Mouse (Mus musculus) embryonic facial prominence, embryonic 13.5 days (tissue): ENCODE data around the gene Inhba. TPM values are rescaled to one million over a fixed set of nuclear protein-coding genes. Genes with fewer than 3 reads are reported as not detected.
A peak's percentile ranks its signal among the peaks of the same experiment; 100 is the strongest.

Experiments
- ATAC-seq: fragments of 200-750 bp; cut with Nextera tagmentation; 2 replicates; pipeline ENCODE4 v1.8.0; 2017; ENCODE audit warnings: low read depth; ENCODE audit not compliant: insufficient number of reproducible peaks, insufficient read depth, low FRiP score, low TSS enrichment
- H3K27ac ChIP-seq: fragments of 300-500 bp; sonication (generic); 2 replicates; pipeline ENCODE4 v1.5.1; 2015; ENCODE audit warnings: moderate library complexity, mild to moderate bottlenecking, inconsistent platforms
- H3K27me3 ChIP-seq: fragments of 300-500 bp; sonication (generic); 2 replicates; pipeline ENCODE4 v1.6.1; 2015; ENCODE audit warnings: mild to moderate bottlenecking, inconsistent platforms
- H3K36me3 ChIP-seq: fragments of 300-500 bp; sonication (generic); 2 replicates; pipeline ENCODE4 v1.6.1; 2015; ENCODE audit warnings: mild to moderate bottlenecking, inconsistent platforms
- H3K4me1 ChIP-seq: fragments of 300-500 bp; sonication (generic); 2 replicates; pipeline ENCODE4 v1.6.1; 2015; ENCODE audit warnings: inconsistent platforms
- H3K4me2 ChIP-seq: fragments of 300-500 bp; sonication (generic); 2 replicates; pipeline ENCODE4 v1.6.1; 2015; ENCODE audit warnings: moderate library complexity, mild to moderate bottlenecking, inconsistent platforms
- H3K4me3 ChIP-seq: fragments of 300-500 bp; sonication (generic); 2 replicates; pipeline ENCODE4 v1.5.1; 2015; ENCODE audit warnings: mild to moderate bottlenecking, inconsistent platforms
- H3K9ac ChIP-seq: fragments of 300-500 bp; sonication (generic); 2 replicates; pipeline ENCODE4 v1.6.1; 2015; ENCODE audit warnings: mild to moderate bottlenecking, inconsistent platforms
- H3K9me3 ChIP-seq: fragments of 300-500 bp; sonication (generic); 2 replicates; pipeline ENCODE4 v1.6.1; 2016; ENCODE audit warnings: inconsistent platforms
- WGBS: fragments of 180-500 bp; shearing (Covaris S2); methylation state at CpG from one replicate; pipeline ENCODE4 v1.1.7; 2015; ENCODE audit warnings: mixed read lengths; 5-methylcytosine and 5-hydroxymethylcytosine counted together
- polyA plus RNA-seq: library from polyadenylated mRNA; unstranded; fragments of >200 nt; fragmentation: Nextera tagmentation; extraction: Ambion mirVana; gene quantifications from 2 replicates; pipeline ENCODE4 v1.2.1, GENCODE M21; 2015

Gene Inhba
- polyA plus RNA-seq, 1 experiment from 2014 or later, result 31.1 TPM

GRCm38 (mm10) chr13:16012243-16012887 lies 714 bp downstream of the Inhba start:
- WGBS, result 4% methylated on average over 19 of the region's 19 CpGs
- peaks cover 22% of the 10 kb centered on the region for H3K27me3 ChIP-seq
- peak overlapping the region; percentile 53 for H3K4me3 ChIP-seq
- ATAC-seq, result peak; percentile 75
- peak overlapping the region; percentile 78 for H3K9ac ChIP-seq
- peak overlapping the region; percentile 66 for H3K27ac ChIP-seq
- H3K4me2 ChIP-seq, result peak overlapping the region; percentile 90
- H3K36me3 ChIP-seq, result no peaks in the 10 kb centered on the region
- H3K4me1 ChIP-seq, result peaks cover 26% of the 10 kb centered on the region
- no peaks in the 10 kb centered on the region for H3K9me3 ChIP-seq

- ATAC-seq, result no peak
- WGBS, result 52% methylated on average over 3 of the region's 3 CpGs
- H3K27ac ChIP-seq, result no peak overlapping the region
- H3K27me3 ChIP-seq, result peaks cover 28% of the 10 kb centered on the region
- H3K4me1 ChIP-seq, result peaks cover 30% of the 10 kb centered on the region
- H3K4me2 ChIP-seq, result no peak overlapping the region
- no peak overlapping the region for H3K4me3 ChIP-seq
- H3K9ac ChIP-seq, result no peak overlapping the region
- no peaks in the 10 kb centered on the region for H3K9me3 ChIP-seq
- H3K36me3 ChIP-seq, result no peaks in the 10 kb centered on the region
Observed at GRCm38 (mm10) chr13:16014166-16014565, 2.5 kb downstream of the Inhba start.

GRCm38 (mm10) chr13:16016506-16016905 lies 4.9 kb downstream of the Inhba start:
- Histone ChIP-seq H3K4me1 (peaks cover 25% of the 10 kb centered on the region), H3K9ac (no peak overlapping the region), H3K36me3 (no peaks in the 10 kb centered on the region), H3K9me3 (no peaks in the 10 kb centered on the region), H3K27me3 (peaks cover 22% of the 10 kb centered on the region), H3K27ac (0 out of 2 replicates have a peak overlapping the region, but pooled peaks have one; percentile 55), H3K4me2 (peak overlapping the region; percentile 80), H3K4me3 (peak overlapping the region; percentile 57)
- ATAC-seq, result no peak
- WGBS, result 0% methylated on average over 1 of the region's 2 CpGs

GRCm38 (mm10) chr13:16017338-16017737 lies 5.7 kb downstream of the Inhba start:
- Histone ChIP-seq H3K36me3 (no peaks in the 10 kb centered on the region), H3K9ac (peak overlapping the region; percentile 79), H3K4me2 (peak overlapping the region; percentile 80), H3K27ac (peak overlapping the region; percentile 81), H3K4me1 (peaks cover 21% of the 10 kb centered on the region), H3K27me3 (peaks cover 22% of the 10 kb centered on the region), H3K9me3 (no peaks in the 10 kb centered on the region), H3K4me3 (peak overlapping the region; percentile 57)
- WGBS, result under 1% methylated on average over 20 of the region's 20 CpGs
- ATAC-seq, result no peak

DNA sequence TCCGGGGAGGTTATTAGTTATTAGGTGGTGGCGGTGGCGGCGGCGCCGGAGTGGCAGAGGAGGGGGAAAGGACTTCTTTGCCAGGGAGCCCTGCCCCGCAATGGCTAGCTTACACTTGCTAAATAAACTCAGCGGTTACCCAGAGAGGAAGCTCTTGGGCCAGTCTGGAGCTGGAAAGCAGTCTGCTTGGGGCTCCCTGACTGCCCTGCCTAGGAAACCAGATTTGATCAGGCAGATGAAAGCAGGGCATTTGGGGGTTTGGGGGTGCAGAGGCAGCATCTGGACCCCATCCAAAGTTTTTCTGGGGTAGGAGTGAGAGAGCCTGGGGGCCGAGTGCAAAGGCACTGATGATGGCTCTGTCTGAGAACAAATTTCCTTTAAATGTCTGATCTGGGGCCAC lies 6.1 kb downstream of the Inhba start:
- H3K4me1 ChIP-seq, result peaks cover 17% of the 10 kb centered on the region
- H3K9ac ChIP-seq, result peak overlapping the region; percentile 79
- H3K27me3 ChIP-seq, result peaks cover 22% of the 10 kb centered on the region
- WGBS, result 3% methylated on average over 9 of the region's 9 CpGs
- peak overlapping the region; percentile 80 for H3K4me2 ChIP-seq
- H3K36me3 ChIP-seq, result no peaks in the 10 kb centered on the region
- H3K9me3 ChIP-seq, result no peaks in the 10 kb centered on the region
- ATAC-seq, result no peak
- peak overlapping the region; percentile 57 for H3K4me3 ChIP-seq
- peak overlapping the region; percentile 81 for H3K27ac ChIP-seq

- 0 out of 2 replicates have a peak overlapping the region, but pooled peaks have one; percentile 28 for H3K27ac ChIP-seq
- peak overlapping the region; percentile 80 for H3K4me2 ChIP-seq
- H3K4me3 ChIP-seq, result peak overlapping the region; percentile 57
- H3K27me3 ChIP-seq, result peaks cover 22% of the 10 kb centered on the region
- no peaks in the 10 kb centered on the region for H3K9me3 ChIP-seq
- H3K36me3 ChIP-seq, result no peaks in the 10 kb centered on the region
- WGBS, result 75% methylated on average over 3 of the region's 3 CpGs
- no peak for ATAC-seq
- H3K9ac ChIP-seq, result peak overlapping the region; percentile 79
- peaks cover 20% of the 10 kb centered on the region for H3K4me1 ChIP-seq
Observed at GRCm38 (mm10) chr13:16018807-16019510, 7.3 kb downstream of the Inhba start.

DNA sequence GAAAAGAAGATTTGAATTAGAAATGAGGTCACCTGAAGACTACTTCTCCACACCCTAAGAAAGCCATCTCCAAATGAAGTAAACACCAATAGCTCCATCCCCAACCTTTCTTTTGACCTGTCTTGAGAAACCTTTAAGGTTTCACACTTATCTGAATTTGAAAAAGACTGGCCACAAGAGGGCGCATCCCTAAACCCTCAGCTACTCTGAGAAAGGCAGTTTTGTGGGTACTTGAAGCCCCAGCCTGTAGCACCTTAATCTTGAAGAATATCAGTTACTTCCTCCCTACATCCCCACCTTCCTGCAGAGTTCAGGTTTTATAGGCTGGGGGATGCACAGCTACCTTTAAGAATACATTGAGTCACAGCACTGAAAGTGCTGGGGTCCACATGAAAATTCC lies 9.0 kb downstream of the Inhba start:
- H3K36me3 ChIP-seq, result no peaks in the 10 kb centered on the region
- peak overlapping the region; percentile 80 for H3K4me2 ChIP-seq
- WGBS, result 0% methylated on average over 1 of the region's 1 CpGs

DNA sequence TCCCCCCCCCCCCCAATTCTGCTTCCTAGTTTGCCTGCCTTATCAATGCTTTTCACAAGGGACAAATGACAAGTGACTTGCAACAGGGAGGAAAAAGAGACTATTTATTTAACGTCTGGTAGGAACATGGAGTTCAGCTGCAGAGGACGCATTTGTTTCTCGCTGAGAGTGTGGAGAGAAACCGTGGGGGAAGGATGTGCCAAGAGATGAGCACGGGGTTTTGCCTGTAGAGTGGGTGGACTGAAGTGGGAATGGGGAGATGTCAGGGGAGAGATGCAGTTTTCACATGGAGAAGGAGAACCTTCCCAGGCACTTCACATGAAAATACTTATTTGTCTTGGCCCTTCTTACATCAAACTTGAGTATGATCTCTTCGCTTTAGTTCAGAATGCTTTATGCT lies 9.5 kb downstream of the Inhba start:
- Histone ChIP-seq H3K9me3 (no peaks in the 10 kb centered on the region), H3K4me2 (peak overlapping the region; percentile 80), H3K9ac (no peak overlapping the region), H3K4me1 (peaks cover 17% of the 10 kb centered on the region), H3K27ac (no peak overlapping the region), H3K4me3 (peak overlapping the region; percentile 29), H3K36me3 (no peaks in the 10 kb centered on the region), H3K27me3 (peaks cover 9% of the 10 kb centered on the region)
- 48% methylated on average over 6 of the region's 6 CpGs for WGBS
- ATAC-seq, result no peak

More for the DNA sequence above, 9.0 kb downstream of the Inhba start:
- Histone ChIP-seq H3K27me3 (peaks cover 14% of the 10 kb centered on the region), H3K4me1 (peaks cover 21% of the 10 kb centered on the region), H3K9ac (0 out of 2 replicates have a peak overlapping the region, but pooled peaks have one; percentile 44), H3K9me3 (no peaks in the 10 kb centered on the region), H3K4me3 (peak overlapping the region; percentile 29), H3K27ac (no peak overlapping the region)
- no peak for ATAC-seq

DNA sequence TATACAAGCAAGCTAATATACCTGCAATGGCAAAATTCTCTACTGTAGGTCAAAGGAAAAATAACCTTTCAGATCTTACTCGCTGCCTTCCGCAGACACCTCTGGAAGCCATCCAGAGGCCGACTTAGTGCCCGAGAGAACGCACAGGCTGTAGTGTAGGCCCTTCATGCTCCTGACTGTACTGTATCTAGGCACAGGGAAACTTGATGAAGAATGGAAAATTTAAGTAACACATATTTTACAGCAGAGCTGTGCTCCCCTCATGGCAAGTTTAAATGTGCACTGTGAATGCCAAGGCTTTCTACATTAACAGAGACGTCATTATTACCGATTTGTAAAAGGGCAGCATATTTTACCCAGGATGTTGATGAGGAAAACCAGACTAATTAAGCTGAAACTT lies 10.2 kb downstream of the Inhba start:
- no peak overlapping the region for H3K27ac ChIP-seq
- H3K27me3 ChIP-seq, result peaks cover 7% of the 10 kb centered on the region
- H3K9ac ChIP-seq, result 0 out of 2 replicates have a peak overlapping the region, but pooled peaks have one; percentile 40
- 80% methylated on average over 7 of the region's 7 CpGs for WGBS
- H3K36me3 ChIP-seq, result peaks cover 5% of the 10 kb centered on the region; the same call in 1 of the 2 replicates
- no peaks in the 10 kb centered on the region for H3K9me3 ChIP-seq
- peaks cover 17% of the 10 kb centered on the region for H3K4me1 ChIP-seq
- no peak for ATAC-seq
- H3K4me3 ChIP-seq, result 0 out of 2 replicates have a peak overlapping the region, but pooled peaks have one; percentile 16
- peak overlapping the region; percentile 80 for H3K4me2 ChIP-seq

GRCm38 (mm10) chr13:16022536-16022935 lies 10.9 kb downstream of the Inhba start:
- Histone ChIP-seq H3K36me3 (peaks cover 6% of the 10 kb centered on the region; the same call in 1 of the 2 replicates), H3K9me3 (no peaks in the 10 kb centered on the region), H3K9ac (no peak overlapping the region), H3K4me3 (no peak overlapping the region), H3K27me3 (peaks cover 7% of the 10 kb centered on the region), H3K4me1 (peaks cover 13% of the 10 kb centered on the region), H3K27ac (no peak overlapping the region), H3K4me2 (peak overlapping the region; percentile 80)
- ATAC-seq, result no peak
- WGBS, result 83% methylated on average over 8 of the region's 8 CpGs

DNA sequence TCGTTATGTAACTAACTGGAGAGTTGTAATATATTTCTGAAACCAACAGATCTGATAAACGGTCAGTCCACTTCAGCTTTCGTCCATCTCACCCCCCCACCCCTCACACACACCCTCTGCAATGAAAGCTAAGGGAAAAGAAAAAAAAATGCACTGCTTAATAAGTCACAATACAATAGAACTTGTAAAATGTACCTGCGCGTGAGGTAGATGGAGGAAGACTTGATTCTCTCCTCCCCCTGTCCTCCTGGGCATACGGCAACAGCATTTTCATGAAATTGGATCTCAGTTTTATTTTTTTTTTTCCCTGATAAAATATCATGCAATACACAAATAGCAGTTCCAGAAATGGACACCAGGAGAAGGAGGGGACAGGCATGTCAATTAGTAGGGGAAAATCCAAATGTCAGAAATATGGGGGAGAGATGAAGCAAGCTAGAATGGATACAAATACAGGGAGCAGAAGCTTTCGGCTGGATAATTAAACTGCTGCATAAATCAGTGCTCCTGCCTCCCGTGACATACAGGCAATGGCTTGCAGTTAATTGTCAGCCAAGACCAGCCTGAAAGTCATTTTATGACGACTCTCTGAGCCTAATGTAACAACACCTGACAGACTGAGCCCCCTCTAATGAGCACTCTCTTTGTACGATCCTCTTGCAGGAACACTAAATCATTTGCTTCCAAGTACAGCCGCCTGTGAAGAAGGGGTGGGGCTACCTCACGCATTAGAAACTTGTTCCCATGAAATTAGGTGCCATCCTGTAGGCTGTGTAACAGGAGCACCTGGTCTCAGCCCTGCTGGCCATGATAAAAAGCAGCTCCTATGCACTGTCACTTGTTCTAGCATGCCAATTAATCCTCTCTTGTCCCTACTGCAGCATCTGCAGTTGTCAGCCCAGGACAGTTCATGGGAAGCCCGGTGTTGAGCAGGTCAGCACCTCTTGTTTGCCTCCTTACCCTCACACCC lies 11.7 kb downstream of the Inhba start:
- Histone ChIP-seq H3K27ac (no peak overlapping the region), H3K4me1 (peaks cover 9% of the 10 kb centered on the region; the same call in 1 of the 2 replicates), H3K27me3 (peaks cover 7% of the 10 kb centered on the region), H3K4me3 (no peak overlapping the region), H3K4me2 (peak overlapping the region; percentile 80), H3K36me3 (peaks cover 6% of the 10 kb centered on the region; the same call in 1 of the 2 replicates), H3K9me3 (no peaks in the 10 kb centered on the region), H3K9ac (no peak overlapping the region)
- 53% methylated on average over 13 of the region's 13 CpGs for WGBS
- no peak for ATAC-seq
